Mouse (Mus musculus): Measurements from ENCODE around the gene Usp20.
"Not testable (repeated sequence)": the region's sequence is repeated elsewhere in the genome, so short reads cannot be mapped to it uniquely, and the experiment has no call there.

Usp20 gene

GRCm38 (mm10) chr2:30981790-30982513 lies at the start of gene Usp20, which contains the start of gene BC005624:
Gene Usp20 (plus strand): TSS chr2:30982279.
Gene BC005624 (minus strand): TSS chr2:30982201.
- peak; percentile 98 for DNase-seq (ENCODE audit: low read depth, low spot score)

GRCm38 (mm10) chr2:30933032-30933431 lies 49.0 kb upstream of the Usp20 start:
- no peak for DNase-seq (ENCODE audit: low read depth, low spot score)

DNA sequence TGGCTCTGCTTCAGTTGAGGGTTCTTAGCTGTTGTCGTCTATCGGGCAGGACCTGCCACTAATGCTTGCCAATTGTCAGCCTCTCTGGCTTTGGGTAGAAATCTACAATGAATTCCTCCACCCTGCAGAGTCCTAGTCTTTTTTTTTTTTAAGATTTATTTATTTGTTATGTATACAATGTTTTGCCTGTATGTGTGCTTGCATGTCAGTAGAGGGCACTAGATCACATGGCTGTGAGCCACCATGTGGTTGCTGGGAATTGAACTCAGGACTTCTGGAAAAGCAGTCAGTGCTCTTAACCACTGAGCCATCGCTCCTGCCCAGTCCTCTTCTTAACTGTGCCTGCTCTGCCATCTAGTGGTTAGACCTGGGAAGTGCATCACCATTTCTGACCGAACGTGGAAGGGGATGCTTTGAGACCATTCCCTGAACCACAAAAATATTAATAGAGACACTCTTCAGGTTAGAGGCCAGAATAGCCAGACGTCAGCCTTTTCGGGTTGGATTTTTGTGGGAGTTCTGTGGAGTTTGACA lies 48.1 kb upstream of the Usp20 start:
- DNase-seq (ENCODE audit: low read depth, low spot score): no peak

GRCm38 (mm10) chr2:30936808-30937207 lies 45.3 kb upstream of the Usp20 start:
- DNase-seq (ENCODE audit: low read depth, low spot score): no peak

- no peak for DNase-seq (ENCODE audit: low read depth, low spot score)
These were observed 44.3 kb upstream of the Usp20 start for GRCm38 (mm10) chr2:30937731-30938130.

DNA sequence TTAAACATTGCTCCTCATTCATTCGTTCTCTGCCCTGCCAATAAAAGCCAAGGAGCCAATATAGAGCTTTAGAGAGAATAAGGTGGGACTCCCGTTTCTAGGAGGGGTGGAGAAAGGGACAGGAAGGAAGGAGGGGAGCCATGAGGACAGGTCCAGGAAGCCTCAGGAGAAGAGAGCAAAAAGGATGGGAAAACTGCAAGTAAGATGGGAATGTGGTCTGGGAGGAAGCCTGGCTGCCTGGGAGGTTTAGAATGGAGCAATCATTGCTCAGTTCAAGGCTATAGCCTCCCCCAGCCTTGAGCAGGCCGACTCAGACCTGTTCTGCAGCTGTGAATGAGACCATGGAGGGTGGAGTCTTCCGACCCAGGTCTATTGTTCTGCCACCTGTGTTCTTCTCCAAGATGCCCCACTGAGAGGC lies 43.5 kb upstream of the Usp20 start:
- DNase-seq (ENCODE audit: low read depth, low spot score): no peak

DNA sequence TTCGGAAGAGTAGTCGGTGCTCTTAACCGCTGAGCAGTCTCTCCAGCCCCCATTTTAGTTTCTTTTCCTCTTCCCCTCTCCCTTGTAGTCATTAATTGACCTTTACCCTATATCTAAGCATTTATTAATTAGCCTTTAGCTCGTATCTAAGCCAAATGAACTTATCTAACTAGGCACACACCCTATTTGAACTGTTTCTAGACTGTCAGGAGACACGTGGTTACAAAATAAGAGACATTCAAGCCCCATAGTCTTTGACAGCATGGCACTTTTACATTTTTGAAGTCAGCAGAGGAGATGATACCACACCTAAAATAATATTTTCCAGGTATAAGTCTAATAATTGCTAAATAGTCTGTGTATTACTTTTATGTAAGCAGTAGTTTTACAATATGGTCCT lies 40.5 kb upstream of the Usp20 start:
- DNase-seq (ENCODE audit: low read depth, low spot score): no peak

DNA sequence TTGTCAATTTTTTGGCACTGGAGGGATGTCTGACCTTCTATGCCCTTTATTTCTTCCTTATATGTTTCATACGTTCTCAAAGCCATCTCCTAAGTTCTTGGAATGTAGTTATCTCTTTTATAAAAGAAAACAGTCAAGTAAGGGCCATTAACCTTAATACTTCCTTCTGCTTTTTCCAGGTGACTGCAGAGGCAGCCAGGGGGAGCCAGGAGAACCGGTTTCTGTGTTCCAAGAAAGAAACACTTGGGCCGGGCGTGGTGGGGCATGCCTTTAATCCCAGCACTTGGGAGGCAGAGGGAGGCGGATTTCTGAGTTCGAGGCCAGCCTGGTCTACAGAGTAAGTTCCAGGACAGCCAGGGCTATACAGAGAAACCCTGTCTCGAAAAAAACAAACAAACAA lies 40.0 kb upstream of the Usp20 start:
- DNase-seq (ENCODE audit: low read depth, low spot score): not testable (repeated sequence)

DNA sequence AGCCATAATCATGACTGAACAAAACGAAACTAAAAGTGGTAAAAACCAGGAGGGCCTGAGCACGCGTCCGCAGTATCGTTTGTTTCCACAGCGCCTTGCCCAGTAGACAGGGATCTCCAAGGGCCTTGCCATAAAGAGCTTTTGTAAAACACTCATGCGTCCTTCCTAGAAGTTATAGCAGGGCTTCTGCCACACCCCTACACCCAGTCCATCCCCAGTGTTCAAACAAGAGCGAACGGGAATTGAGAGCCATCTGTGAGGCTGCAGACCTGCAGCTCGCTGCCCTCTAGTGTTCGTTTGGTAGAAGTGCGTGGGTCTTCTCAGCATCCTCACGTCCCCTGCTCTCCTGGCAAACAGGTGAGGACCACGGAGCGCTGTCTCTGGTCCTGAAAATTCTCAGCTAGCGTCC lies 39.5 kb upstream of the Usp20 start:
- no peak for DNase-seq (ENCODE audit: low read depth, low spot score)

DNA sequence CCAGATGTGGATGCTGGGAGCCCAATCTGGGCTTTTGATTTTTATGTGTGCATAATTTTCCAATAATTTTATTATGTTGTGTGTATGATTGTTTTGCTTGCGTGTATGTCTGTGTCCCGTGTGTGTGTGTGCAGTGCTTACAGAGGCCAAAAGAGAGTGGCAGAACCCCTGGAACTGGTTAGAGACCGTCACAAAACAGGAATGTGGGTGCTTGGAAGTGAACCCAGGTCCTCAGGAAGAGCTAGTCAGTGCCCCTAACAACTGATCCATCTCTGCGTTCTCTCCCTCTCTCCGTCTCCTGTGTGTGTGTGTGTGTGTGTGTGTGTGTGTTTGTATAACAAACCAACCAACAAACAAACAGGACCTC lies 29.6 kb upstream of the Usp20 start:
- DNase-seq (ENCODE audit: low read depth, low spot score): no peak

- peak; percentile 78 for DNase-seq (ENCODE audit: low read depth, low spot score)
These were observed 29.1 kb upstream of the Usp20 start, which contains the start of gene Tor1b for GRCm38 (mm10) chr2:30952824-30953490. Gene Tor1b (plus strand): TSS chr2:30952959.

GRCm38 (mm10) chr2:30954797-30955196 lies 27.3 kb upstream of the Usp20 start:
- DNase-seq (ENCODE audit: low read depth, low spot score): no peak

DNA sequence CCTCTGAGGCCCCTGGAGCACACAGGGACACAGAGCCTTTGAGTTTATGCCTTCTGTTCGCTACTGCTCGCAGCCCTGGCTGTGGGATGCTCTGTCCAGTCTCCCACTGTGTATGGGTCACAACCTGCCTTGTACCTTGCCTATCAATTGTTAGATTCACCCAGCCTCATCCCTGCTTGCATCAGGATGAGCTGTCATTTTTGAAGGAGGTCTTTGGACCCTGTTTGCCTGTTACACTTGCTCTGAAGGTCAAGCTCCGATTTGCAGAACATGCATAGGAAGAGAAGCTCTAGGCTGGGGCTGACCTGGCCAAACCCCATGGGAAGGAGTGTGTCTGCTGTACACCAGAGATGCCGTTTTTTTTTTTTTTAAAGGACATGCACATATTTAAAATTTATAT lies 24.6 kb upstream of the Usp20 start:
- no peak for DNase-seq (ENCODE audit: low read depth, low spot score)

DNA sequence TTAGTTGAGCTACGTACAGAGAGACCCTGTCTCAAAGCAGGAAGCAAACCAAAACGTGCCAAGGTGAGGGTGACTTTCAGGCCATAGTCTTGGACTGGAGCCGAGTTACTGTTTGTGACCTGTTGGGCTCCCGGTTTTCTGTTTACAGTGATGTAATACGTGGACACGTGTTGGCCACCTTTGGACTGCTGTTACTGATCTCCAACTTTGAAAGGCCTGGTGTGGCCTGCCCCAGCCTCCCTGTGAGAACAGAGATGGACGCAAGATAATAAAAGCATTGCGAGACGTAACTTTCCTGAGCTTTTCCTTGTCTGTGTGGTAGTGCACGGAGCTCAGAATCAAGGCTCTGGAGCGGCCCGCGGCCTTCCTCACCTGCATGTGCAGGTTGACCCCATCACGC lies 23.4 kb upstream of the Usp20 start:
- no peak for DNase-seq (ENCODE audit: low read depth, low spot score)

DNA sequence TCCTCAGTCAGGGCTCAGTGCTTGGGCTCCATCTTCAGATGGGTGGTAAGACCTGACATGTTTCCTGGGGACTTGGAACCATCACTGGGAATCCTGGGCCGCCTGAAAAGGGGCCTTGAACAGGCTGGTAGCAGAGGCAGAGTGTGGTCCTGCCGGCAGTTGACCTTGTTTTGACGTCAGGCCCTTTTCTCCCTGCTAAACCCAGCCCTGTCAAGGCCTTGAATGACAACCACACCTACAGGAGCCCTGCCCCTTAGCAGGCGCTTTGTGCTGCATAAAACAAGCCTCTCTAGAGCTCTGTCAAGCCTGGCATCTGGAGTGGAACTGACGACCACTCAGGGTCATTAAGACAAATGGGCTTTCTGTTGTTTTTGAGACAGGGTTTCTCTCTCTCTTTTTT lies 22.2 kb upstream of the Usp20 start:
- DNase-seq (ENCODE audit: low read depth, low spot score): no peak

DNA sequence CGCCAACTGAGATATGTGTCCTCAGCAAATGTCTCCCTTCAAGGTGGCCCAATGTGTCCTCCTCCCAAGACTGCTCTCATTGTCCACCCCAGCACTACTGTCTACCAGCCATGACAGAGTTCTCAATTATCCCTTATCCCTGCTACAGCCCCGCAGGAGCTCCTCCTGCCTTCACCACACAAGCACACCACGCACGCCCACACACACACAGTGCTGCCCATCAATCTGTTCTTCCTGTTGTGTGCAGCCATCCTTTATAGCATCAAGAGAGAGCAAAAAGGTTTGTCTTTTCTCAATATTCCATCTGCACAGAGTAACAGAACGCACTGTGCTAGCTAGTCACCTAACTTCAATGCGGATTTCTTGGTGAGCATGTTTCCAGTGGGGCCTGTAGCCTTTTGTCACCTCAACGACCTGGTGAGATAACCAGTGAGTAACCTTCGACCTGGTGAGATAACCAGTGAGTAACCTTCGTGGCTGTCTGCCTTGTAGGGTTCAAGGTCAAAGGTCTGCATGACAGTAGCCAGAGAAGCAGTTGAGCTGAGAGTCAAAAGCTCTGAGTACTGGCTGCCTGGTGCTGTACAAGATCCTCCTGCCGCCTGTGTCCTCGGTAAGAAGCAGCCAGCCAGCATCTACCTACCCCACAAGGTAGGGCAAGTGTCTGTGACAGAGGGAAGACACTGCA lies 19.4 kb upstream of the Usp20 start:
- DNase-seq (ENCODE audit: low read depth, low spot score): no peak

- DNase-seq (ENCODE audit: low read depth, low spot score): no peak
These were observed 16.5 kb upstream of the Usp20 start for GRCm38 (mm10) chr2:30965627-30966026.

GRCm38 (mm10) chr2:30966826-30967225 lies 15.3 kb upstream of the Usp20 start:
- DNase-seq (ENCODE audit: low read depth, low spot score): no peak

DNA sequence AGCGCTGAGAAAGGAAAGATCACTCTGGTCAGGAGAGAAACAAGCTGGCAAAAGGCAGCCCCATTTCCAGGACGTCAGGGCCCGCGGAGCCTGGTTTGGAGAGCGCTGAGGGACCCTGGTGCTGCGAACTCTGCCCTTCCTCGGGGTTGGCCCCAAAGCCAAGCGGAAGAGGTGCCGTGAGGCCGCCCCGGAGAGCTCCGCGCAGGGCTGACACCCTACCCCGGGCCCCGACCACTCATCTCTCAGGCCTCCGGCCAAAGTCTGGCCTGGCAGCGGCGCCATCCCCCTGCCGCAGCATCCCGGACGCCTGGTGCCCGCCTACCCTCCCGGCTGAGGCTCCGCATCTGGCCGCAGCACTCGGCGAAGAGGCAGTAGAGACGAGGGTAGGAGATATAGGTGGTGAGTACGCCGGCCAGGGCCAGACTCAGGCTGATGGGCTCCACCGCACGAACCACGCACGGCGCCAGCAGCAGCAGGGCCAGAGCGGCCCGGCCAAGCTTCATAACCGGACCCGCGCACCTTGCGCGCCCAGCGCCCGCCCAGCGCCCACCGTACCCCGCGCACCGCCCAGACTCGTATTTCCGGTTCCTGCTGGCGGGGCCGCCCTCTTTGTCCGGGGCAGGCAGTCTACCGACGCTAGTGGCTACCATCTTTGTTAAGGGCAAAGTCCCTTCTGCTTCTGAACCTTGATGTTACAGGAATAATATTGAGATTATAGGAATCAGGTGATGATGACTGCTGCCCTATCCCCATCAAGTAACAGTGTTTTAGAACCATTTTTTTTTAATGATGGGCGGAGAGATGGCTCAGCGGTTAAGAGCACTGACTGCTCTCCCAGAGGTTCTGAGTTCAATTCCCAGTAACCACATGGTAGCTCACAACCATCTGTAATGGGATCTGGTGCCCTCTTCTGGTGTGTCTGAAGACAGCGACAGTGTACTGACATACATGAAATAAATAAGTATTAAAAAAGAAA lies 14.4 kb upstream of the Usp20 start, which contains the start of gene Tor1a:
Gene Tor1a (minus strand): TSS at position 582 of the 976 bp plus-strand sequence.
- DNase-seq (ENCODE audit: low read depth, low spot score): peak; percentile 74

- DNase-seq (ENCODE audit: low read depth, low spot score): no peak
These were observed 945 bp downstream of the Usp20 start for GRCm38 (mm10) chr2:30983024-30983423.
